Mouse (Mus musculus): ENCODE results near the gene Ccm2. TPM values are rescaled to one million over a fixed set of nuclear protein-coding genes. Genes with fewer than 3 reads are reported as not detected.

Ccm2 gene
- polyA plus RNA-seq (2011; ENCODE audit: insufficient read depth, insufficient read length, low replicate concordance, missing spikeins), result 37.1 and 52.3 TPM in 2 replicates

GRCm38 (mm10) chr11:6546205-6547013 lies at the start of gene Ccm2:
Ccm2 (plus strand) TSS chr11:6546887.
- Histone ChIP-seq H3K4me3 (replicated peaks; ENCODE audit: control insufficient read depth, low read depth, low read length) (peak within 1 kb of the TSS; percentile 85), H3K4me1 (ENCODE audit: control insufficient read depth, insufficient read depth, low read length) (no peaks in the 10 kb centered on the region; the same call in 1 of the 2 replicates), H3K27ac (ENCODE audit: control insufficient read depth, insufficient read depth, low read depth, low read length, poor library complexity) (peak within 1 kb of the TSS; percentile 97)
- TF ChIP-seq CTCF (IDR thresholded peaks at IDR 0.05; ENCODE audit: control insufficient read depth, insufficient read depth, low read length) (no peak), POLR2A (IDR thresholded peaks at IDR 0.05; ENCODE audit: borderline replicate concordance, control insufficient read depth, low read depth, low read length) (peak; percentile 91)
- WGBS, result 1% methylated on average over 52 of the region's 57 CpGs

DNA sequence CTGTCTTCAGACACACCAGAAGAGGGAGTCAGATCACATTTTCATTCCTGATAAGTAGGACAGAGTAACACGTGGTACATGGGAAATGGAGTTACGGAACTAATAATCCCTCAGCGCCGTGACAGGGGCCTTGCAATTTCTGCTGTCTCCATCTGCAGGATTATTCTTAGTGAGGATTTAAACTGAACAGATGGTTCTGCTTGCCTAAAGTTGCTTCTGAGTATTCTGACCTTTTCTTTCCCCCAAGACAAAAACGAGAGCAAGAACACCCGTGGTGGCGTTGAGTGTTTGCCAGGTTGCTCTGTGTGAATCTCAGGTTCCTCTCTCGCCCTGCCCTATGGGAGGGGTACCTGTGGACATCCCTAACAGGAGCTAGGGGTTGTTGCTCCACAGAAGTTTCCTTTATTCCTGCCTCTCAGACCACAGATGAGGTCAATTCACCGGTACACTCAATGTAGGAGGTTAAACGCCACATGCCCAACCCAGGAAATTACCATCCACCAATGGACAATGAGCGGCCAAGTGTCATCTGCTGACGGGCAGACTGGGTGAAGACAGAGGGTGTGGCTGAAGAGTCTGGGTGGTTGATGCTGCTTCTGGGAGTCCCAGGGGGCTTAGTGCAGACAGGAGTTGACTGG lies 49.3 kb upstream of the Ccm2 start:
- TF ChIP-seq CTCF (IDR thresholded peaks at IDR 0.05; ENCODE audit: control insufficient read depth, insufficient read depth, low read length) (no peak), POLR2A (IDR thresholded peaks at IDR 0.05; ENCODE audit: borderline replicate concordance, control insufficient read depth, low read depth, low read length) (no peak)
- 36% methylated on average over 12 of the region's 12 CpGs for WGBS
- Histone ChIP-seq H3K4me3 (replicated peaks; ENCODE audit: control insufficient read depth, low read depth, low read length) (peak overlapping the region; percentile 46), H3K4me1 (ENCODE audit: control insufficient read depth, insufficient read depth, low read length) (no peaks in the 10 kb centered on the region; the same call in 1 of the 2 replicates), H3K27ac (ENCODE audit: control insufficient read depth, insufficient read depth, low read depth, low read length, poor library complexity) (no peak overlapping the region)

DNA sequence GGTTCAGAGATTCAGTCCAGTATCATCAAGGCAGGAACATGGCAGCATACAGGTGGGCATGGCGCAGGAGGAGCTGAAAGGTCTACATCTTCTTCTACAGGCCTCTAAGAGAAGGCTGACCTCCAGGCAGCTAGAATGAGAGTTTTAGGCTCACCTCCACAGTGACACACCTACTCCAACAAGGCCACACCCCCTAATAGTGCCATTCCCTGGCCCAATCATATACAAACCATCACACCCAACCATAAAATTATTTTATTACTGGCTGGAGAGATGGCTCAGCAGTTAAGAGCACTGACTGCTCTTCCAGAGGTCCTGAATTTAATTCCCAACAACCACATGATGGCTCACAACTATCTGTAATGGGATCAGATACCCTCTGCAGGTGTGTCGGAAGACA lies 44.2 kb upstream of the Ccm2 start:
- TF ChIP-seq CTCF (IDR thresholded peaks at IDR 0.05; ENCODE audit: control insufficient read depth, insufficient read depth, low read length) (no peak), POLR2A (IDR thresholded peaks at IDR 0.05; ENCODE audit: borderline replicate concordance, control insufficient read depth, low read depth, low read length) (no peak)
- Histone ChIP-seq H3K4me1 (ENCODE audit: control insufficient read depth, insufficient read depth, low read length) (no peaks in the 10 kb centered on the region; the same call in 1 of the 2 replicates), H3K4me3 (replicated peaks; ENCODE audit: control insufficient read depth, low read depth, low read length) (no peak overlapping the region), H3K27ac (ENCODE audit: control insufficient read depth, insufficient read depth, low read depth, low read length, poor library complexity) (no peak overlapping the region)
- WGBS, result 93% methylated on average over 2 of the region's 2 CpGs

- Histone ChIP-seq H3K27ac (ENCODE audit: control insufficient read depth, insufficient read depth, low read depth, low read length, poor library complexity) (no peak overlapping the region; the same call in 1 of the 2 replicates), H3K4me1 (ENCODE audit: control insufficient read depth, insufficient read depth, low read length) (no peaks in the 10 kb centered on the region; the same call in 1 of the 2 replicates), H3K4me3 (replicated peaks; ENCODE audit: control insufficient read depth, low read depth, low read length) (no peak overlapping the region)
- WGBS, result 71% methylated on average over 3 of the region's 3 CpGs
- TF ChIP-seq CTCF (IDR thresholded peaks at IDR 0.05; ENCODE audit: control insufficient read depth, insufficient read depth, low read length) (no peak), POLR2A (IDR thresholded peaks at IDR 0.05; ENCODE audit: borderline replicate concordance, control insufficient read depth, low read depth, low read length) (no peak)
These were observed 42.5 kb upstream of the Ccm2 start for GRCm38 (mm10) chr11:6504226-6504625.

DNA sequence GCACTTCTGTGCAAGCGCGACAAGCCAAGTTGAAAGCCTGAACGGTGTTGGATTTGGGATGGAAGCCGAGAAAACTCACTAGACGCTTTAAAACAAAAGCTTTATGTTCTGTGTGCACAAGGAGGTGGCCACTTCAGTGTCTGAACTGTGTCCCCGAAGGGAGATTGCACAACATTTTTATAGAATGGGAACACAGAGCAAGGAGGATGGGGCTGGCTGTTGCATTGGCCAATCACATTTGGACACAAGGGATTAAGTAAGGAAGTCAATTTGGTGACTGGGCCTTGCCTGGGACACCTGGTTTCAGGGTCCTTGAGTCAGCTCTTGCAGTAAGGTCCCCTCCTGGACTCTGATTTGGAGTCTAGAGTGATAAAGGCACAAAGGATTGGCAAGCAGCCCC lies 42.0 kb upstream of the Ccm2 start:
- TF ChIP-seq POLR2A (IDR thresholded peaks at IDR 0.05; ENCODE audit: borderline replicate concordance, control insufficient read depth, low read depth, low read length), result no peak
- no peak for TF ChIP-seq CTCF (IDR thresholded peaks at IDR 0.05; ENCODE audit: control insufficient read depth, insufficient read depth, low read length)
- WGBS, result 72% methylated on average over 6 of the region's 6 CpGs
- H3K4me1 ChIP-seq (ENCODE audit: control insufficient read depth, insufficient read depth, low read length), result no peaks in the 10 kb centered on the region; the same call in 1 of the 2 replicates
- H3K4me3 ChIP-seq (replicated peaks; ENCODE audit: control insufficient read depth, low read depth, low read length), result no peak overlapping the region
- H3K27ac ChIP-seq (ENCODE audit: control insufficient read depth, insufficient read depth, low read depth, low read length, poor library complexity), result no peak overlapping the region; the same call in 1 of the 2 replicates

GRCm38 (mm10) chr11:6506516-6506915 lies 40.2 kb upstream of the Ccm2 start:
- WGBS, result 86% methylated on average over 9 of the region's 9 CpGs
- Histone ChIP-seq H3K4me3 (replicated peaks; ENCODE audit: control insufficient read depth, low read depth, low read length) (no peak overlapping the region), H3K4me1 (ENCODE audit: control insufficient read depth, insufficient read depth, low read length) (no peaks in the 10 kb centered on the region; the same call in 1 of the 2 replicates), H3K27ac (ENCODE audit: control insufficient read depth, insufficient read depth, low read depth, low read length, poor library complexity) (no peak overlapping the region; the same call in 1 of the 2 replicates)
- TF ChIP-seq POLR2A (IDR thresholded peaks at IDR 0.05; ENCODE audit: borderline replicate concordance, control insufficient read depth, low read depth, low read length), result no peak
- TF ChIP-seq CTCF (IDR thresholded peaks at IDR 0.05; ENCODE audit: control insufficient read depth, insufficient read depth, low read length), result no peak

DNA sequence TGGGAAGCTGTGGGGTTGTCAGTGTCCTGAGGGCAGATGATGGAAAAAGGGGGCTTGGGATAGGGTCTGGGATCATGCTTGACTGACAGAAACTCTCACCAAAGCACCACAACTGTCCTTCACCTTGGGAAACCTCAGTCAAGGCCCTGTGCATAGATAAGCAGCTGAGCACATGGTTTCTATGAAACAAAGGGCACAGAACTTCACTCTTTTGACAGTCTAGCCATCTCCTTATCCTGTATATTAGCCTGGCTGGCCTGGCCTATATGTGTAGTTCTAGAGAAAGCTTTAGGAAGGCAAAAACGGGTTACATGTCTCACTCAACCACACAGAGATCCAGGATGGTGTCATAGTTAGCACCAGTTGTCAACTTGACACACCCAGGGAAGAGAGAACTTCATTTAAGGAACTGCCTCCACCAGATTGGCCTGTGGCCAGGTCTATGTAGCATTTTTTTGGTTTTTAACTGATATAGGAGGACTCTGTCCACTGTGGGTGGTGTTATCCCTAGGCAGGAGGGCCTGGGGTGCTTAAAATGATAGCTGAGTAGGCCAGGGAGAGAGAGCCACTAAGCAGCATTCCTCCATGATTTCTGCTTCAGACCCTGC lies 38.3 kb upstream of the Ccm2 start:
- WGBS, result 18% methylated on average over 1 of the region's 1 CpGs
- no peak overlapping the region; the same call in 1 of the 2 replicates for H3K27ac ChIP-seq (ENCODE audit: control insufficient read depth, insufficient read depth, low read depth, low read length, poor library complexity)
- no peak overlapping the region for H3K4me3 ChIP-seq (replicated peaks; ENCODE audit: control insufficient read depth, low read depth, low read length)
- no peak for TF ChIP-seq POLR2A (IDR thresholded peaks at IDR 0.05; ENCODE audit: borderline replicate concordance, control insufficient read depth, low read depth, low read length)
- no peak for TF ChIP-seq CTCF (IDR thresholded peaks at IDR 0.05; ENCODE audit: control insufficient read depth, insufficient read depth, low read length)
- H3K4me1 ChIP-seq (ENCODE audit: control insufficient read depth, insufficient read depth, low read length), result no peaks in the 10 kb centered on the region; the same call in 1 of the 2 replicates

DNA sequence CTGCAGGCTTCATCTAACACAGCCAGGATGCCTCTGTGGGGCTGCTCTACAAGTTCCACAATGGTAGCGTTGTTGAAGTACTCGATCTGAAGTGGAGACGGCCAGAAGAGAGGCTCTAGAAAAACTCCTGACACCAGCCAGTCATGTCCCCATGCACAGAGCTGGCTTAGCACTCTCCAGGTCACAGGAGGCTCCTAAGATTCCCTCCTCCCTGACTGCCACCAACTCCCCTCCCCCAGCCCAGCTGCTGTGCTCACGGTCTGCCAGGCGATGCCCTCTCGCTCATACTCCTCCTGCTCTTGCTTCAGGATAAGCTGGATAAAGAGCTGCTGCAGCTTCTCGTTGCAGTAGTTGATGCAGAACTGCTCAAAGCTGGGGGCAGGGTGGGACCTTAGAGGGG lies 31.9 kb upstream of the Ccm2 start:
- H3K4me1 ChIP-seq (ENCODE audit: control insufficient read depth, insufficient read depth, low read length), result no peaks in the 10 kb centered on the region; the same call in 1 of the 2 replicates
- no peak overlapping the region for H3K4me3 ChIP-seq (replicated peaks; ENCODE audit: control insufficient read depth, low read depth, low read length)
- 87% methylated on average over 7 of the region's 7 CpGs for WGBS
- TF ChIP-seq CTCF (IDR thresholded peaks at IDR 0.05; ENCODE audit: control insufficient read depth, insufficient read depth, low read length) (no peak), POLR2A (IDR thresholded peaks at IDR 0.05; ENCODE audit: borderline replicate concordance, control insufficient read depth, low read depth, low read length) (no peak)
- no peak overlapping the region for H3K27ac ChIP-seq (ENCODE audit: control insufficient read depth, insufficient read depth, low read depth, low read length, poor library complexity)
